Mouse (Mus musculus): Measurements from ENCODE around the gene Gm20458.

GRCm38 (mm10) chr2:164537003-164537402 is 76.2 kb downstream of the Gm20458 start:
- TF ChIP-seq POLR2A (IDR thresholded peaks at IDR 0.05; ENCODE audit: extremely low read depth, insufficient read depth, low read length) (no peak), CTCF (IDR thresholded peaks at IDR 0.05; ENCODE audit: low read depth, low read length) (no peak)
